ENCODE assay signal across 7 mouse cellular contexts in genomic region chr11:60219609-60220008, GRCm38 (mm10). TPM values are rescaled to one million over a fixed set of nuclear protein-coding genes. Genes with fewer than 3 reads are reported as not detected.
DNase-seq lines count a peak whose midpoint lies in the region; ATAC-seq and TF ChIP-seq lines count a peak whose summit lies in the region.

No protein-coding gene starts in this region.

- H3K9ac ChIP-seq in forebrain, embryonic 13.5 days, result peak overlapping the region; percentile 71
- peak overlapping the region; percentile 86 for H3K9ac ChIP-seq in liver, embryonic 14.5 days (replicated peaks)
- peak overlapping the region; percentile 88 for H3K9ac ChIP-seq in stomach, embryonic 16.5 days (ENCODE audit: low read length)

- no peaks in the 10 kb centered on the region; the same call in 1 of the 2 replicates for H3K36me3 ChIP-seq in forebrain, embryonic 13.5 days (ENCODE audit: poor library complexity, severe bottlenecking)
- peaks cover 5% of the 10 kb centered on the region; the same call in 1 of the 2 replicates for H3K36me3 ChIP-seq in liver, embryonic 14.5 days (replicated peaks; ENCODE audit: control insufficient read depth, insufficient read depth, low read depth)
- no peaks in the 10 kb centered on the region for H3K36me3 ChIP-seq in stomach, embryonic 16.5 days (ENCODE audit: control insufficient read depth, insufficient read depth, low read length)

- no peak overlapping the region for H3K27ac ChIP-seq in forebrain, embryonic 13.5 days
- peak overlapping the region; percentile 90 for H3K27ac ChIP-seq in liver, embryonic 14.5 days
- H3K27ac ChIP-seq in stomach, embryonic 16.5 days (ENCODE audit: low read length), result peak overlapping the region; percentile 89

- no peak for ATAC-seq in forebrain, embryonic 13.5 days
- ATAC-seq in liver, embryonic 14.5 days (ENCODE audit: insufficient read depth), result no peak
- ATAC-seq in stomach, embryonic 16.5 days (ENCODE audit: insufficient read depth, low FRiP score), result peak; percentile 42; the same call in 1 of the 2 replicates
- ATAC-seq in monocyte, adult 5-6 weeks (replicated peaks; ENCODE audit: insufficient number of reproducible peaks, low FRiP score, low TSS enrichment, poor library complexity, severe bottlenecking), result no peak

- peaks cover 33% of the 10 kb centered on the region for H3K4me1 ChIP-seq in forebrain, embryonic 13.5 days
- H3K4me1 ChIP-seq in liver, embryonic 14.5 days (replicated peaks; ENCODE audit: control insufficient read depth in 2 of 2, insufficient read depth in 2 of 2, low read length in 1 of 2), result peaks cover 34 to 63% of the 10 kb centered on the region in 2 experiments
- H3K4me1 ChIP-seq in stomach, embryonic 16.5 days (ENCODE audit: control insufficient read depth, insufficient read depth, low read length), result peaks cover 53% of the 10 kb centered on the region

- TF ChIP-seq EP300 in liver, embryonic 14.5 days (IDR thresholded peaks at IDR 0.05; ENCODE audit: low read depth), result no peak

- no peaks in the 10 kb centered on the region for H3K9me3 ChIP-seq in forebrain, embryonic 13.5 days (replicated peaks)
- H3K9me3 ChIP-seq in liver, embryonic 14.5 days (ENCODE audit: control insufficient read depth, low read length), result no peaks in the 10 kb centered on the region
- H3K9me3 ChIP-seq in stomach, embryonic 16.5 days (replicated peaks; ENCODE audit: control insufficient read depth, low read length), result no peaks in the 10 kb centered on the region

- WGBS in forebrain, embryonic 13.5 days, result 49% methylated on average over 8 of the region's 8 CpGs
- 4% methylated on average over 8 of the region's 8 CpGs for WGBS in liver, embryonic 14.5 days (ENCODE audit: insufficient replicate concordance)
- WGBS in stomach, embryonic 16.5 days, result 7% methylated on average over 8 of the region's 8 CpGs

- DNase-seq in A20 (ENCODE audit: low read depth, low spot score), result peak; percentile 32
- DNase-seq in CD4-positive, CD25-positive, alpha-beta regulatory T cell, adult 2 months (ENCODE audit: low read depth, low spot score), result peak; percentile 64
- peak in 1 of 3 experiments; percentile 54 for DNase-seq in liver, embryonic 14.5 days (ENCODE audit: low read depth in 3 of 3, low spot score in 3 of 3)
- no peak for DNase-seq in gastrocnemius, postnatal 4 days (ENCODE audit: low spot score in 2 of 2)

- TF ChIP-seq CTCF in liver, embryonic 14.5 days (IDR thresholded peaks at IDR 0.05; ENCODE audit: low read depth), result no peak

- peak overlapping the region; percentile 63 for H3K4me2 ChIP-seq in forebrain, embryonic 13.5 days
- peak overlapping the region; percentile 97 for H3K4me2 ChIP-seq in liver, embryonic 14.5 days (ENCODE audit: low read depth)
- H3K4me2 ChIP-seq in stomach, embryonic 16.5 days (ENCODE audit: low read depth, low read length), result peak overlapping the region; percentile 64

- H3K27me3 ChIP-seq in forebrain, embryonic 13.5 days, result peaks cover 3% of the 10 kb centered on the region; the same call in 1 of the 2 replicates
- H3K27me3 ChIP-seq in liver, embryonic 14.5 days (ENCODE audit: control insufficient read depth, insufficient read depth, low read length), result no peaks in the 10 kb centered on the region
- no peaks in the 10 kb centered on the region for H3K27me3 ChIP-seq in stomach, embryonic 16.5 days (ENCODE audit: control insufficient read depth, insufficient read depth, low read length)

- H3K4me3 ChIP-seq in forebrain, embryonic 13.5 days, result peak overlapping the region; percentile 64
- H3K4me3 ChIP-seq in liver, embryonic 14.5 days (ENCODE audit: insufficient read depth in 1 of 2, low read depth in 2 of 2, low read length in 2 of 2), result peak overlapping the region; percentile 75 to 94
- H3K4me3 ChIP-seq in stomach, embryonic 16.5 days (replicated peaks; ENCODE audit: low read length), result peak overlapping the region; percentile 75

RNA-seq across cellular contexts. Expression of gene Srebf1, which starts 2.8 kb away (rescaled TPM):
- 52.1 and 56.7 TPM in 2 replicates for polyA plus RNA-seq in forebrain, embryonic 13.5 days (2015; fragmentation: Nextera tagmentation; extraction: Ambion mirVana)
- polyA plus RNA-seq in liver, embryonic 14.5 days (2012; rRNA removed), result 38.8 and 45.7 TPM in 2 replicates
- 37.6 and 49.6 TPM in 2 replicates for polyA plus RNA-seq in liver, embryonic 14.5 days (2014; fragmentation: Nextera tagmentation; extraction: Ambion mirVana)
- polyA plus RNA-seq in stomach, embryonic 16.5 days (2015; fragmentation: Nextera tagmentation; extraction: Ambion mirVana), result 63.4 and 69.8 TPM in 2 replicates
- 10 to 100 TPM; 48.6 to 53.1 TPM for total RNA-seq in gastrocnemius, postnatal 4 days (2021)
- total RNA-seq in monocyte, adult 5-6 weeks (2017), result 28.9 to 48.1 TPM (median 45.7 TPM) in 3 replicates

Comparison
In these comparisons a context has a peak if more than half of its experiments do, and no peak if none do; other contexts are left out.
1. DNase-seq: peak in A20 (single experiment) and CD4-positive, CD25-positive, alpha-beta regulatory T cell, adult 2 months (single experiment); none in gastrocnemius, postnatal 4 days (0 of 2).
2. Peak in every context shown above with its lines, with median percentiles within 50 percentile points of each other: H3K4me2 ChIP-seq, H3K4me3 ChIP-seq and H3K9ac ChIP-seq.